8 mouse cellular contexts compared by ENCODE assay signal in the genomic region with DNA sequence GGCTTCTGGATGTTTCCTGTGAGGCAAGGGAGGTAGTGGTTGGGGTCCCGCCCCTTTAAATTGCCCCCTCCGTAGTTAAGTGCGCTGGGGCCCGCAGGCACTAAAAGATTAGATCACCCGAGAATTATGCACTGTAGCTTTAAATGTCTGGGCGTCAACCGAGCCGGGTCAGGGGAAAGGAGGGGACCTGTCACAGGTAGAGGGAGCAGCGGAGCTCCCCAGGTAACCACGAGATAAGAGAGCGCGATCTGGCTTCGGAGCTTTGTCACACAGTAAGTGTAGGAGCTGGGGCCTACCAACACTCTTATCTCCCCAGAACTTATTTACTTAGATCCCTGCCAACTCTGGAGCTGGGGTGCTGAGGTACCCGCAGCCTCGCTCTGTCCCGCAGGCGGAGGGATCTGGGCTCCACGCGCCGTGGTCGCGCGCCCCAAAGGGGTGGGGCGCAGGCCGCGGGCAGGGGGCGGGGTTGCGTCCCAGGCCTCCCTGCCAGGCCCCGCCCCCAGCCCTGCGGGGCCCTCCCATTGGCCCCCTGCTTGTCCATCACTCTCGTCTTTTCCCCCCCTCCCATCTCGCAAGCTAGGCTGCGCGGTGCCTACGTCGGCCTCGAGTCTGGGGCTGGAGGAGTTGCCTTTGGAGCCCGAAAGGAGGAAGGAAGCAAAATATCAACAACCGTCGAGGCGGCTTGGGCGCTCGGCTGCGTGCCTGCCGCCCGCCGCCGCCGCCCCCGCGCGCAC. TPM values are rescaled to one million over a fixed set of nuclear protein-coding genes. Genes with fewer than 3 reads are reported as not detected.
DNase-seq lines count a peak whose midpoint lies in the region; ATAC-seq and TF ChIP-seq lines count a peak whose summit lies in the region.

TSS of gene Mef2d (plus strand) at position 586 of the 737 bp plus-strand sequence.

- TF ChIP-seq EP300 in heart, postnatal 0 days (IDR thresholded peaks at IDR 0.05; ENCODE audit: low read depth) = peak; percentile 54

- peak within 1 kb of the TSS; percentile 97 for H3K27ac ChIP-seq in forebrain, embryonic 12.5 days
- peak within 1 kb of the TSS; percentile 99 for H3K27ac ChIP-seq in heart, postnatal 0 days (ENCODE audit: low read depth)
- peak within 1 kb of the TSS; percentile 97 for H3K27ac ChIP-seq in liver, embryonic 16.5 days (ENCODE audit: low read length)
- H3K27ac ChIP-seq in neural tube, embryonic 13.5 days (replicated peaks) = peak within 1 kb of the TSS; percentile 99
- peak within 1 kb of the TSS; percentile 91 for H3K27ac ChIP-seq in testis, adult 2 months (ENCODE audit: control insufficient read depth, insufficient read depth, low read depth, low read length)

- peaks cover 54% of the 10 kb centered on the region for H3K27me3 ChIP-seq in E14TG2a.4 (ENCODE audit: insufficient read depth, low read length)
- H3K27me3 ChIP-seq in forebrain, embryonic 12.5 days = peaks cover 23% of the 10 kb centered on the region
- H3K27me3 ChIP-seq in heart, postnatal 0 days (ENCODE audit: control insufficient read depth, insufficient read depth, low read length) = no peaks in the 10 kb centered on the region
- H3K27me3 ChIP-seq in liver, embryonic 16.5 days (ENCODE audit: control insufficient read depth, insufficient read depth, low read depth, low read length) = no peaks in the 10 kb centered on the region; the same call in 1 of the 2 replicates
- H3K27me3 ChIP-seq in neural tube, embryonic 13.5 days = peaks cover 17% of the 10 kb centered on the region
- H3K27me3 ChIP-seq in testis, adult 2 months (ENCODE audit: control insufficient read depth, insufficient read depth, low read length) = no peaks in the 10 kb centered on the region

- peak within 1 kb of the TSS; percentile 86 for H3K4me3 ChIP-seq in E14TG2a.4 (replicated peaks; ENCODE audit: low read length)
- peak within 1 kb of the TSS; percentile 93 for H3K4me3 ChIP-seq in forebrain, embryonic 12.5 days (replicated peaks)
- H3K4me3 ChIP-seq in heart, postnatal 0 days (ENCODE audit: low read depth, low read length) = peak within 1 kb of the TSS; percentile 83
- H3K4me3 ChIP-seq in liver, embryonic 16.5 days (ENCODE audit: low read depth, low read length) = peak within 1 kb of the TSS; percentile 86
- H3K4me3 ChIP-seq in neural tube, embryonic 13.5 days = peak within 1 kb of the TSS; percentile 85
- peak within 1 kb of the TSS; percentile 86 for H3K4me3 ChIP-seq in testis, adult 2 months (ENCODE audit: control insufficient read depth, low read depth, low read length)

- peaks cover 88% of the 10 kb centered on the region for H3K4me1 ChIP-seq in E14TG2a.4 (replicated peaks; ENCODE audit: low read depth, low read length)
- H3K4me1 ChIP-seq in forebrain, embryonic 12.5 days = peaks cover 75% of the 10 kb centered on the region
- H3K4me1 ChIP-seq in heart, postnatal 0 days (ENCODE audit: control insufficient read depth, insufficient read depth) = peaks cover 64% of the 10 kb centered on the region
- H3K4me1 ChIP-seq in liver, embryonic 16.5 days (ENCODE audit: control insufficient read depth, low read depth, low read length) = peaks cover 76% of the 10 kb centered on the region
- peaks cover 82% of the 10 kb centered on the region for H3K4me1 ChIP-seq in neural tube, embryonic 13.5 days (replicated peaks)
- peaks cover 61% of the 10 kb centered on the region for H3K4me1 ChIP-seq in testis, adult 2 months (ENCODE audit: control insufficient read depth, insufficient read depth, low read length)

- WGBS in forebrain, embryonic 12.5 days = under 1% methylated on average over 51 of the region's 52 CpGs
- under 1% methylated on average over 48 of the region's 52 CpGs for WGBS in heart, postnatal 0 days
- WGBS in liver, embryonic 16.5 days (ENCODE audit: insufficient replicate concordance) = under 1% methylated on average over 52 of the region's 52 CpGs
- WGBS in neural tube, embryonic 13.5 days = under 1% methylated on average over 46 of the region's 52 CpGs

- peak within 1 kb of the TSS; percentile 88 for H3K9ac ChIP-seq in forebrain, embryonic 12.5 days
- H3K9ac ChIP-seq in heart, postnatal 0 days (replicated peaks; ENCODE audit: low read depth, low read length) = peak within 1 kb of the TSS; percentile 84
- H3K9ac ChIP-seq in liver, embryonic 16.5 days (ENCODE audit: low read depth, low read length) = peak within 1 kb of the TSS; percentile 87
- peak within 1 kb of the TSS; percentile 88 for H3K9ac ChIP-seq in neural tube, embryonic 13.5 days

- no peaks in the 10 kb centered on the region; the same call in 1 of the 2 replicates for H3K36me3 ChIP-seq in E14TG2a.4 (ENCODE audit: insufficient read depth, low read length)
- no peaks in the 10 kb centered on the region for H3K36me3 ChIP-seq in forebrain, embryonic 12.5 days (replicated peaks)
- H3K36me3 ChIP-seq in heart, postnatal 0 days (replicated peaks; ENCODE audit: control insufficient read depth, insufficient read depth, low read length) = no peaks in the 10 kb centered on the region
- no peaks in the 10 kb centered on the region for H3K36me3 ChIP-seq in liver, embryonic 16.5 days (ENCODE audit: control insufficient read depth, insufficient read depth)
- H3K36me3 ChIP-seq in neural tube, embryonic 13.5 days = no peaks in the 10 kb centered on the region
- H3K36me3 ChIP-seq in testis, adult 2 months (ENCODE audit: control insufficient read depth, insufficient read depth, low read length) = no peaks in the 10 kb centered on the region

- no peaks in the 10 kb centered on the region for H3K9me3 ChIP-seq in E14TG2a.4 (ENCODE audit: low read length)
- no peaks in the 10 kb centered on the region for H3K9me3 ChIP-seq in forebrain, embryonic 12.5 days
- no peaks in the 10 kb centered on the region for H3K9me3 ChIP-seq in heart, postnatal 0 days (replicated peaks; ENCODE audit: control insufficient read depth, low read length)
- H3K9me3 ChIP-seq in liver, embryonic 16.5 days (replicated peaks; ENCODE audit: control insufficient read depth, low read length) = no peaks in the 10 kb centered on the region
- no peaks in the 10 kb centered on the region for H3K9me3 ChIP-seq in neural tube, embryonic 13.5 days

- DNase-seq in c-Kit-positive CD71-positive TER-119-positive erythroid progenitor cells, embryonic 14.5 days (ENCODE audit: low spot score) = peak; percentile 95
- peak; percentile 98 for DNase-seq in heart, postnatal 0 days (ENCODE audit: low spot score)
- DNase-seq in kidney, postnatal 4 days = peak; percentile 96 to 98

- ATAC-seq in forebrain, embryonic 12.5 days (ENCODE audit: low FRiP score) = peak; percentile 93
- ATAC-seq in heart, postnatal 0 days (ENCODE audit: insufficient read depth, low read depth) = peak; percentile 85
- ATAC-seq in liver, embryonic 16.5 days (ENCODE audit: low read depth) = peak; percentile 84
- peak; percentile 90 for ATAC-seq in neural tube, embryonic 13.5 days (ENCODE audit: low read depth)

- TF ChIP-seq POLR2A in testis, adult 2 months (IDR thresholded peaks at IDR 0.05; ENCODE audit: control insufficient read depth, low read depth, low read length) = peak; percentile 89

- TF ChIP-seq CTCF in E14TG2a.4 (conservative IDR thresholded peaks at IDR 0.05; ENCODE audit: low read length) = 0 out of 2 replicates have a peak, but pooled peaks have one; percentile 10
- TF ChIP-seq CTCF in heart, postnatal 0 days (IDR thresholded peaks at IDR 0.05; ENCODE audit: low read depth) = no peak
- no peak for TF ChIP-seq CTCF in testis, adult 2 months (IDR thresholded peaks at IDR 0.05; ENCODE audit: control insufficient read depth, insufficient read depth, insufficient replicate concordance, low read depth, low read length)

- peak within 1 kb of the TSS; percentile 96 for H3K4me2 ChIP-seq in forebrain, embryonic 12.5 days
- H3K4me2 ChIP-seq in heart, postnatal 0 days (ENCODE audit: low read depth, low read length) = peak within 1 kb of the TSS; percentile 95
- peak within 1 kb of the TSS; percentile 98 for H3K4me2 ChIP-seq in liver, embryonic 16.5 days (ENCODE audit: low read depth, low read length)
- H3K4me2 ChIP-seq in neural tube, embryonic 13.5 days = peak within 1 kb of the TSS; percentile 97

RNA-seq across cellular contexts. Expression of gene Mef2d, which starts in this region (rescaled TPM):
- 17.7 and 20.3 TPM in 2 replicates for polyA plus RNA-seq in forebrain, embryonic 12.5 days (2016; fragmentation: Nextera tagmentation; extraction: Ambion mirVana)
- 70.8 and 75.8 TPM in 2 replicates for total RNA-seq in heart, postnatal 0 days (2014; rRNA removed; ENCODE audit: low replicate concordance)
- polyA plus RNA-seq in heart, postnatal 0 days (2015; fragmentation: Nextera tagmentation; extraction: Ambion mirVana) = 30.0 and 30.8 TPM in 2 replicates
- 5.2 and 7.9 TPM in 2 replicates for polyA plus RNA-seq in liver, embryonic 16.5 days (2015; fragmentation: Nextera tagmentation; extraction: Ambion mirVana)
- 15.9 and 19.4 TPM in 2 replicates for polyA plus RNA-seq in neural tube, embryonic 13.5 days (2015; fragmentation: Nextera tagmentation; extraction: Ambion mirVana)
- 16.0 and 17.6 TPM in 2 replicates for polyA plus RNA-seq in testis, adult 2 months (2012; rRNA removed)

Comparison
In these comparisons a context has a peak if more than half of its experiments do, and no peak if none do; other contexts are left out.
1. Peak in every context shown above with its lines: DNase-seq, ATAC-seq, H3K4me3 ChIP-seq and H3K27ac ChIP-seq.